Comparison of ENCODE assay signal across 7 mouse cellular contexts in the genomic region with DNA sequence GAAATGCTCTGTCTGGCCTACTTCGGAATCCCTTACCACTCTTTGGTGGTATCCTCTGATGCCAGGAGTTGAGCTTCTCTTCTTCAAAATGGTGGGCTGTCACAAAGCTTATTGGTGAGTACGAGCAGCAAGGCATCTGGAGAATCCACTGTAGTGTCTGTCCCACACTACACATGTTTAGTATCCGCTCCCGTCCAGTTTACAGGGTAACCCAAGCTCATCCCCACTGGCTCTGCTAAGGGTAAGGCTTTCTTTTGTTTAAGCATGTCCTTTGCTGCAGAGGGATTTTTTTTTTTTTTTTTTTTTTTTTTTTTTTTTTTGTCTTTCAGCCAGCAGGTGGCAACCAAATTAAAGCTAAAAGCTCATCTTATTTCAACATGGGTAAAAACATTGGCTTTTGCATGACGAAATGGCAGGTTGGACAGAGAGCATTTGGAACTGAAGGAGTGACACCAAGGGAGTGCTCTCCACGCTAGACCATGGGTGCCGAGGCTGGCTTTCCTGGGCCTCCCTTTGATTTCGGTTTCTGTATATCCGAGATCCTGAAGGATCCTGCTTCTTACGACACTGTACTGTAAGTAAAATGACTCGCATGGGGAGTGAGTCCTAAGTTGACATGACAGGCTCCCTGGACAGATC. TPM values are rescaled to one million over a fixed set of nuclear protein-coding genes. Genes with fewer than 3 reads are reported as not detected.
DNase-seq lines count a peak whose midpoint lies in the region; ATAC-seq lines count a peak whose summit lies in the region.

A gene (plus strand): TSS at position 493 of the 639 bp plus-strand sequence.

- peak within 1 kb of the TSS; percentile 39 for H3K4me2 ChIP-seq in forebrain, embryonic 13.5 days
- H3K4me2 ChIP-seq in intestine, embryonic 15.5 days (replicated peaks), result no peak within 1 kb of the TSS

- 68% methylated on average over 11 of the region's 11 CpGs for WGBS in forebrain, embryonic 13.5 days
- WGBS in intestine, embryonic 15.5 days, result 78% methylated on average over 11 of the region's 11 CpGs

- H3K4me3 ChIP-seq in forebrain, embryonic 13.5 days, result peak within 1 kb of the TSS; percentile 12; the same call in 1 of the 2 replicates
- no peak within 1 kb of the TSS for H3K4me3 ChIP-seq in intestine, embryonic 15.5 days (replicated peaks)

- H3K9ac ChIP-seq in forebrain, embryonic 13.5 days, result no peak within 1 kb of the TSS
- no peak within 1 kb of the TSS for H3K9ac ChIP-seq in intestine, embryonic 15.5 days

- intact Hi-C loops in gastrocnemius, postnatal 36 days (cut with DNase I), result no loop called here

- no peaks in the 10 kb centered on the region for H3K27me3 ChIP-seq in forebrain, embryonic 13.5 days
- no peaks in the 10 kb centered on the region for H3K27me3 ChIP-seq in intestine, embryonic 15.5 days (replicated peaks)

- peak; percentile 46 for DNase-seq in CD4-positive, CD25-positive, alpha-beta regulatory T cell, adult 2 months (ENCODE audit: low read depth, low spot score)
- DNase-seq in NIH3T3 (ENCODE audit: low read depth), result peak; percentile 46
- no peak for DNase-seq in cerebellum, adult 9-10 months
- no peak for DNase-seq in gastrocnemius, postnatal 36 days

- H3K36me3 ChIP-seq in forebrain, embryonic 13.5 days (ENCODE audit: poor library complexity, severe bottlenecking), result no peaks in the 10 kb centered on the region
- H3K36me3 ChIP-seq in intestine, embryonic 15.5 days, result no peaks in the 10 kb centered on the region

- ATAC-seq in forebrain, embryonic 13.5 days, result peak; percentile 75
- peak; percentile 45; the same call in 1 of the 2 replicates for ATAC-seq in intestine, embryonic 15.5 days
- no peak for ATAC-seq in monocyte, adult 5-6 weeks (replicated peaks; ENCODE audit: insufficient number of reproducible peaks, low FRiP score, low TSS enrichment, poor library complexity, severe bottlenecking)

- peak within 1 kb of the TSS; percentile 37; the same call in 1 of the 2 replicates for H3K27ac ChIP-seq in forebrain, embryonic 13.5 days
- H3K27ac ChIP-seq in intestine, embryonic 15.5 days, result no peak within 1 kb of the TSS

- peaks cover 4% of the 10 kb centered on the region; the same call in 1 of the 2 replicates for H3K4me1 ChIP-seq in forebrain, embryonic 13.5 days
- no peaks in the 10 kb centered on the region for H3K4me1 ChIP-seq in intestine, embryonic 15.5 days (replicated peaks)

- H3K9me3 ChIP-seq in forebrain, embryonic 13.5 days (replicated peaks), result no peaks in the 10 kb centered on the region
- no peaks in the 10 kb centered on the region for H3K9me3 ChIP-seq in intestine, embryonic 15.5 days

RNA-seq across cellular contexts. Expression of the gene that starts here (rescaled TPM):
- polyA plus RNA-seq in forebrain, embryonic 13.5 days (2015; fragmentation: Nextera tagmentation; extraction: Ambion mirVana), result 20.3 and 22.5 TPM in 2 replicates
- polyA plus RNA-seq in intestine, embryonic 15.5 days (2015; fragmentation: Nextera tagmentation; extraction: Ambion mirVana), result 46.7 and 52.2 TPM in 2 replicates
- total RNA-seq in monocyte, adult 5-6 weeks (2017), result 39.9 to 124 TPM (median 59.8 TPM) in 3 replicates
- 1 to 10 TPM; 3.1 to 4.8 TPM for total RNA-seq in gastrocnemius, postnatal 36 days (2021)

Comparison
In these comparisons a context has a peak if more than half of its experiments do, and no peak if none do; other contexts are left out.
1. DNase-seq: peak in CD4-positive, CD25-positive, alpha-beta regulatory T cell, adult 2 months (single experiment) and NIH3T3 (single experiment); none in cerebellum, adult 9-10 months (single experiment) and gastrocnemius, postnatal 36 days (0 of 2).